Mouse (Mus musculus): ENCODE measurements around the gene Pitx1. TPM values are rescaled to one million over a fixed set of nuclear protein-coding genes. Genes with fewer than 3 reads are reported as not detected.

Gene Pitx1
- polyA plus RNA-seq, 1 experiment from 2014 or later, result not detected

DNA sequence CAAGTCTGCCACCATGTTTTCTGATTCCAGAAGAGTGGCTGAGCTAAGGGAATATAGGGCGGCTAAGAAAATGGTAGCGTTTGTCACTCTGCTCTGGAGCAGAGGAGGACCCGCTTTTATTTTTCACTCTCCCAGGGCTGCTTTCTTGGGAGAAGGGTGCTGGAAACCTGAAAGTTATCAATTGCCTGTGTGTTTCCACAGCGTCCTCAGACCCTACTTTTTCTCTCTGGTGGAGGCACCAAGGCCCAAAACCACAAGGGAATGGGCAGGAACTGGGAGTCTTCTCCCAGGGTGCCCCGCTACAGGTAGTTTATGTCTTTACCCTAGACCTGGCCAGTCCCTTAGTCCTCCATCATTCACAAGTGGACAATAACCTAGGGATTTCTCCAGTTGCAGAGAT is 1.3 kb downstream of the Pitx1 start:
- no peak overlapping the region for H3K4me3 ChIP-seq (ENCODE audit: low read depth, low read length)
- H3K4me2 ChIP-seq (ENCODE audit: low read depth, low read length), result no peak overlapping the region
- H3K4me1 ChIP-seq (ENCODE audit: control insufficient read depth, insufficient read depth, low read length), result 0 out of 2 replicates have a peak, but pooled peaks cover 3% of the 10 kb centered on the region
- H3K36me3 ChIP-seq (ENCODE audit: control insufficient read depth, insufficient read depth, low read length), result no peaks in the 10 kb centered on the region
- WGBS, result 4% methylated on average over 5 of the region's 5 CpGs
- H3K27me3 ChIP-seq (ENCODE audit: control insufficient read depth, insufficient read depth, low read length), result peaks cover 72% of the 10 kb centered on the region
- ATAC-seq (ENCODE audit: low read depth), result no peak
- H3K27ac ChIP-seq (ENCODE audit: low read depth, low read length), result no peak overlapping the region
- no peaks in the 10 kb centered on the region for H3K9me3 ChIP-seq (ENCODE audit: control insufficient read depth, low read length)
- no peak overlapping the region for H3K9ac ChIP-seq (replicated peaks; ENCODE audit: low read depth, low read length)

DNA sequence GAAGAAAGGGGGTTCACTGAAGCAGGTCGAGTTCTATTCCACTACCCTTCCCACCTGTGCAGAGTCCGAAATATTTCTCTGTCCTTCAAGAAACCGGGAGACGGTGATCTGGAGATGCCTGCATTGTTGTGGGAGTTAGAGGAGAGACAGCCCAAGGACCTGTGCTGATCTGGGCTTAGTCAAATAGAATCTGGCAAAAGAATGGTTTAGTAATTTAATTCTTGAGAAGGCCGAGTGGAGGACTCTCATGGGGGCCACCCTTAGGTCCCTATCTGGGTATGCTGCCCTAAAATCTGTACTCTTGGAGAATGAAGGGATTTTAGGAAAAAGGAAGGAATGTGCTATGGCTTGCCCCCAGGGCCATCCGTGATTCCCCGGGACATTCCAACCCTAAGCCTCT is 2.1 kb downstream of the Pitx1 start:
- ATAC-seq (ENCODE audit: low read depth), result no peak
- H3K4me1 ChIP-seq (ENCODE audit: control insufficient read depth, insufficient read depth, low read length), result 0 out of 2 replicates have a peak, but pooled peaks cover 3% of the 10 kb centered on the region
- H3K27ac ChIP-seq (ENCODE audit: low read depth, low read length), result no peak overlapping the region
- H3K9ac ChIP-seq (replicated peaks; ENCODE audit: low read depth, low read length), result no peak overlapping the region
- H3K9me3 ChIP-seq (ENCODE audit: control insufficient read depth, low read length), result no peaks in the 10 kb centered on the region
- H3K4me3 ChIP-seq (ENCODE audit: low read depth, low read length), result no peak overlapping the region
- no peak overlapping the region for H3K4me2 ChIP-seq (ENCODE audit: low read depth, low read length)
- H3K27me3 ChIP-seq (ENCODE audit: control insufficient read depth, insufficient read depth, low read length), result peaks cover 67% of the 10 kb centered on the region
- 5% methylated on average over 7 of the region's 7 CpGs for WGBS
- no peaks in the 10 kb centered on the region for H3K36me3 ChIP-seq (ENCODE audit: control insufficient read depth, insufficient read depth, low read length)

DNA sequence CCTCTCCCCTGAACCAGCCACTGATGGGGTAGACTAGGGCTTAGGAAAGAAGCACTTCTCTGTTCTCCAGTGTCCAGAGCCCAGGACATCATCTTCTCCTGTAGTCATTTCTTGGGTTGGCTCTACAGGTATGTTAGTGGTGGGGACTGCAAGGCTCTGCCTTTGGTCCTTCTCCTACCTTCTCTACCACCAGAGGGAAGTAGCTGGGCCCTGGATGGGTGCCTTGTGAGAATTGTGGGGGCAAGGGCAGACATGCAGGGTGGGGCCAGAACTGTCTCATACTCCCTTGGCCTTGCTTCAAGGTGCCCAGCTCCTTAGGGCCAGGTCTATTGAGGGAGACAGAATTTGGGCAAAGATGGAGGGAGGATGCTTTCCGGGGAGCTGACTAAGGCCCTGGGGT is 3.4 kb downstream of the Pitx1 start:
- Histone ChIP-seq H3K9ac (replicated peaks; ENCODE audit: low read depth, low read length) (no peak overlapping the region), H3K9me3 (ENCODE audit: control insufficient read depth, low read length) (no peaks in the 10 kb centered on the region), H3K4me1 (ENCODE audit: control insufficient read depth, insufficient read depth, low read length) (0 out of 2 replicates have a peak, but pooled peaks cover 3% of the 10 kb centered on the region), H3K4me2 (ENCODE audit: low read depth, low read length) (no peak overlapping the region), H3K4me3 (ENCODE audit: low read depth, low read length) (no peak overlapping the region), H3K36me3 (ENCODE audit: control insufficient read depth, insufficient read depth, low read length) (no peaks in the 10 kb centered on the region), H3K27ac (ENCODE audit: low read depth, low read length) (no peak overlapping the region), H3K27me3 (ENCODE audit: control insufficient read depth, insufficient read depth, low read length) (peaks cover 67% of the 10 kb centered on the region)
- WGBS, result 28% methylated on average over 1 of the region's 1 CpGs
- ATAC-seq (ENCODE audit: low read depth), result no peak

DNA sequence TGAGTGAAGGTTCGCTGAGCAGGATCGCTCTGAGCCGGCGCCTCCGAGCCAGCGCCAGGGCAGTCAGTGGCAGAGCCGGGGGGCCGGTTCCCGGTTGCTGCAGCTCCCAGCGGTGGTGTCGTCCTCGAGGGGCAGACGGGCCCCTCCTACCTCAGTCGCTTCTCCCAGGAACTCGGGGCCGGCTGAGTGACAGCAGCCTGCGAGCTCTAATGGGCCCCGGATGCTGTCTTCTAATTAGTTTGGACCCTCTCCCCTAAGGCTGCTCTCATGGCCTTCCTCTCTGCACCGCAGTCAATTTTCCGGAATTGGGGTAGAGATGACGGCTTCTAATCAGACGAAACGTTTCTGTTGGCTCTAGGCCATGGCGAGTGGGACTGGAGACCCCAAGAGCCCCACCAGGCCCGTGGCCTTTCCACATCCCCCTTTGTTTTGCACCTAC is 4.3 kb downstream of the Pitx1 start:
- no peak overlapping the region for H3K9ac ChIP-seq (replicated peaks; ENCODE audit: low read depth, low read length)
- no peak overlapping the region for H3K4me2 ChIP-seq (ENCODE audit: low read depth, low read length)
- peaks cover 60% of the 10 kb centered on the region for H3K27me3 ChIP-seq (ENCODE audit: control insufficient read depth, insufficient read depth, low read length)
- no peak for ATAC-seq (ENCODE audit: low read depth)
- H3K27ac ChIP-seq (ENCODE audit: low read depth, low read length), result no peak overlapping the region
- WGBS, result under 1% methylated on average over 25 of the region's 25 CpGs
- H3K4me3 ChIP-seq (ENCODE audit: low read depth, low read length), result no peak overlapping the region
- 0 out of 2 replicates have a peak, but pooled peaks cover 3% of the 10 kb centered on the region for H3K4me1 ChIP-seq (ENCODE audit: control insufficient read depth, insufficient read depth, low read length)
- no peaks in the 10 kb centered on the region for H3K36me3 ChIP-seq (ENCODE audit: control insufficient read depth, insufficient read depth, low read length)
- H3K9me3 ChIP-seq (ENCODE audit: control insufficient read depth, low read length), result no peaks in the 10 kb centered on the region

DNA sequence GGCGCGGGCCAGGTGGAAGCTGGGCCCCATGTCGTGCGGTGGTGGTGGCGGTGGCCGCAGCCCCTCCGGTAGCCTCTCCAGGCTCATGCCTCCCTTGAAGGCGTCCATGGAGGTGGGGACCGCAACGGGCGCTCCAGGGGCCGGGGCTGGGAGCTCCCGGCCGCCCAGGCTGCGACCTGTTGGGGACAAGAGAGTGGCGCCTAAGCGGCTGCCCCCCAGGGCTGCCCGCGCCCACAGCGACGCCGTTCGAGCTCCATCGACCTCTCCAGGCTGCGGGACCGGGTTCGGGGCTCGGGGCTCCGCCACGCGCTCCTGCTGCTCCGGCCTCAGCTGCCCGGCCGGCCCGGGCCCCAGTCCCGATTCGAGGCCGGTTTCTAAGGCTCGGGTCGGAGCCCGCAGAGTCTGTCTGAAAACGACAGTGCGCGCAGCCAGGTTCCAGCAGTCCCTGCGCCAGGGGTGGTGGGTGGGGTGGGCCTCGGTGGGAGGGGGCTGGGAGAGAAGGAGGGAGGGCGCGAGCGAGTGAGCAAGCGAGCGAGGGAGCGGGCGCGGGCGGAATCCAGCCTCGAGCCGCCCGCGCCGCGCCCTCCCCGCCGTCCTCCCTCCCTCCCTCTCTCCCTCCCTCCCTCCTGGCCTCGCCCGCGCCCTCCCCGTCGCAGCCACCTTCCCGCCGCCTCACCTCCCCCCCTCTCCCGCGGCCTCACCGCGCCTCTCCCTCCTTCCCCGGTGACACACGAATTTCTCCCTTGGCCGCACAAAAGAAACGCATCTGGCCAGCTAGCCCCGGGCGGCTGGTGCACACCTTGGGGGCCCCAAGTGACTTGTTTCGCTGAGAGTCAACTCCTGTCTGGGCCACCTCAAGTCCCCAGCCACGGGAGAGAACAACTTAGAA is 4.9 kb downstream of the Pitx1 start:
- WGBS, result under 1% methylated on average over 61 of the region's 82 CpGs
- 0 out of 2 replicates have a peak, but pooled peaks cover 2% of the 10 kb centered on the region for H3K4me1 ChIP-seq (ENCODE audit: control insufficient read depth, insufficient read depth, low read length)
- H3K27ac ChIP-seq (ENCODE audit: low read depth, low read length), result no peak overlapping the region
- H3K4me3 ChIP-seq (ENCODE audit: low read depth, low read length), result no peak overlapping the region; the same call in 1 of the 2 replicates
- peaks cover 60% of the 10 kb centered on the region for H3K27me3 ChIP-seq (ENCODE audit: control insufficient read depth, insufficient read depth, low read length)
- H3K9ac ChIP-seq (replicated peaks; ENCODE audit: low read depth, low read length), result no peak overlapping the region
- H3K36me3 ChIP-seq (ENCODE audit: control insufficient read depth, insufficient read depth, low read length), result no peaks in the 10 kb centered on the region
- ATAC-seq (ENCODE audit: low read depth), result no peak
- H3K4me2 ChIP-seq (ENCODE audit: low read depth, low read length), result no peak overlapping the region
- no peaks in the 10 kb centered on the region for H3K9me3 ChIP-seq (ENCODE audit: control insufficient read depth, low read length)

DNA sequence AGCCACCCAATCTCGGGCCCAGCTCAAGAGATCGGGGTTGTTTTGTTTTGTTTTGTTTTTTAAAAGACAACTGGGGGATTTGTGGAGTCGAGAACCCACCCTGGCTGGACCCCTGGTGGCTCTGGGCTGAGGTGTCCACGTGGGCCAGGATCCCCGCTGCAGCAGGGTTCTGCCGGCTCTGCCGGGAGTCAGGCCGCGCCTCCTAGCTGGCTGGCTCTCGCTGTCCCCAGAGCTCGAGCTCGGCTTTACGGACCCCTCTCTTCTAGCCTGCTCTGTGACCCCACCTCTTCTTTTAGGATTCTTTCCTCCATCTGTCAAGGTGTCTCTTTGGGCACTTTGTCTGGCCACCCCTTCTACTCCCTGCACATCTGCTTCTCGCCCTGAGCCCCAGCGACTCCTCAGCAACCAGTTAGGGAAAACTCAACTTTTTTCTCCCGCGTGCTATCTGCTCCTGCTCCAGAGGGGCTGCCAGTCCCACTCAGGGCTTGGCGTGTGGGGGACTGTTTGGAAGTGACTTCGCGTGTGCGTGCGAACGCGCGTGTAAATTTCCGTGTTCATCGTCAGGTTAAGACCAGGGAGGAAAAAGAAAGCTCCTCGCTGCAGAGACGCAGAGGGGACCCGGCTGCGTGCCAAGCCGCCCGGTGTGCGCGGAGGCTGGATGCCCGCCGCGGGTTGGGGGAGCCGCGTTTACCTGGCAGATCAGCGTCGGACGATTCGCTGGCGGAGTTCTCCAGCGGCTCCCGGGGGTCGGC is 5.7 kb downstream of the Pitx1 start:
- Histone ChIP-seq H3K27ac (ENCODE audit: low read depth, low read length) (no peak overlapping the region), H3K9me3 (ENCODE audit: control insufficient read depth, low read length) (no peaks in the 10 kb centered on the region), H3K27me3 (ENCODE audit: control insufficient read depth, insufficient read depth, low read length) (peaks cover 59% of the 10 kb centered on the region), H3K36me3 (ENCODE audit: control insufficient read depth, insufficient read depth, low read length) (no peaks in the 10 kb centered on the region), H3K9ac (replicated peaks; ENCODE audit: low read depth, low read length) (no peak overlapping the region), H3K4me2 (ENCODE audit: low read depth, low read length) (no peak overlapping the region), H3K4me1 (ENCODE audit: control insufficient read depth, insufficient read depth, low read length) (no peaks in the 10 kb centered on the region), H3K4me3 (ENCODE audit: low read depth, low read length) (no peak overlapping the region)
- WGBS, result under 1% methylated on average over 48 of the region's 48 CpGs
- no peak for ATAC-seq (ENCODE audit: low read depth)

DNA sequence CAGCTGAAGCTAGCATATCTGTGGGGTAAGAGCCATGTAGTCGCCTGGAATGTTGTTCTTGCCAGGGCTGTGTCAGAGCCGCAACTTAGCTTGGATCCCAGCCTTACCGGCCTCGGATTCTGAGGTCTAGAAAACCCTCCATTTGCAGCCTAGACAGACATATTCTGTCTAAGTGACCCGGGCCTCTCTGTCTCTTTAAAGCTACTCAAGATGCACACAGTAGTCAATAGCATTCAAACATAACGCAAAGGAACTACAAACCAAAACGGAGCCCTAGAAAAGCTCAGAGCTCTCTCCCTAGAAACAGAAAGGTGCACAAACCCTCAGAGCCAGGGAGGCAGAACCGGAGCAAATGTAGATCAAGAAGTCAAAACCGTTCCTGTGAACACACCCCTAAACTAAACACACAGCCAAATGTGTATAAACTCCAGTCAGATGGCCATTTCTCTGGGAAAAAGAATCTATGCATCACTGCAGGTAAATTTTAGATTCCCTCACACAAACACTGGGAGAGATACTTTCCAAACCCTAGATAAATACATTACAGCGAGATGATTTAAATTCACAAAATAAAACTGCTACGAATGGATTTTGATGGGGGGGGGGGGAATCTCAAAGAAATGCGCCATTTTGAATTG is 6.9 kb downstream of the Pitx1 start:
- ATAC-seq (ENCODE audit: low read depth), result no peak
- WGBS, result 4% methylated on average over 12 of the region's 12 CpGs
- no peak overlapping the region for H3K4me2 ChIP-seq (ENCODE audit: low read depth, low read length)

DNA sequence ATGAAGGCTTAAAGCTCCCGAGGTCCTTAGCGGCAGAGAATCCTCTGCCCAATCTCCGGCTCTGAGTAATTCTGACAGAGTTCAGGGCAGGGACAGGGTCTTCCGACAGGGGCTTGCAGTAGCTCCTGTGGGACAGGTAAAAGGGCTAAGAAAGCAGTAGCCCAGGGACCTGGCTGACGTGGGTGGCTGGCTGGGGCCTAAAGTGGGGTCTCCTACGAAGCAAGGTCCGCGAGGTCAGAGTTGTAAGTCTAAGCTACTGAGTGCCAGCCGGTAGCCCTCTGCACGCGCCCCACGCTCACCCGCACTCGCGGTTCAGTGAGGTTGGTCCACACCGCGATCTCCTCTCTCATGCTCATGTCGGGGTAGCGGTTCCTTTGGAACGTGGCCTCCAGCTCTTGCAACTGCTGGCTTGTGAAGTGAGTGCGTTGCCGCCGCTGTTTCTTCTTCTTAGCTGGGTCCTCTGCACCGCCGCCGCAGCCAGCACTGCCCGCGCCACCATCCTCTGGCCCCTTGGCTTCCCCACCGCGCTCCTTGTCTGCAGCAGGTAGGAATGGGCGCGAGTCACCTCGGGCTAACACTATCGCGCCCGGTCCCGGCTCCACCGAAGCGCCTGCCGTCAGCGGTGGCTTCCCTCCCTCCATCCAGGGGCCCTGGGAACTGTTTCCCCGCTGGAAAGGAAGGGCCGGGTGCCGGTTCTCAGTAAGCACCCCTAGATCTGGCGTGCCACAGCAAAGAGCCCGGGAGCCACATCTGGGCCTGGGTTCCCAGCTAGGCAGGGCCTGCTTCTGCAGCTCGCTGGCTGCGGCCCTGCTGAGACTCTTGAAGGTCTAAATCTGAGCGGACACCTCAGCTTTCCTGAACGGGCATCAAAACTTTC is 7.6 kb downstream of the Pitx1 start:
- WGBS, result under 1% methylated on average over 50 of the region's 50 CpGs
- H3K9me3 ChIP-seq (ENCODE audit: control insufficient read depth, low read length), result no peaks in the 10 kb centered on the region
- peaks cover 60% of the 10 kb centered on the region for H3K27me3 ChIP-seq (ENCODE audit: control insufficient read depth, insufficient read depth, low read length)

More for the DNA sequence above, 6.9 kb downstream of the Pitx1 start:
- H3K36me3 ChIP-seq (ENCODE audit: control insufficient read depth, insufficient read depth, low read length), result no peaks in the 10 kb centered on the region
- H3K9ac ChIP-seq (replicated peaks; ENCODE audit: low read depth, low read length), result no peak overlapping the region
- no peak overlapping the region for H3K27ac ChIP-seq (ENCODE audit: low read depth, low read length)
- peaks cover 58% of the 10 kb centered on the region for H3K27me3 ChIP-seq (ENCODE audit: control insufficient read depth, insufficient read depth, low read length)
- no peaks in the 10 kb centered on the region for H3K4me1 ChIP-seq (ENCODE audit: control insufficient read depth, insufficient read depth, low read length)
- H3K9me3 ChIP-seq (ENCODE audit: control insufficient read depth, low read length), result no peaks in the 10 kb centered on the region
- no peak overlapping the region for H3K4me3 ChIP-seq (ENCODE audit: low read depth, low read length)

More for the DNA sequence above, 7.6 kb downstream of the Pitx1 start:
- no peak for ATAC-seq (ENCODE audit: low read depth)
- no peak overlapping the region for H3K9ac ChIP-seq (replicated peaks; ENCODE audit: low read depth, low read length)
- no peak overlapping the region for H3K4me2 ChIP-seq (ENCODE audit: low read depth, low read length)
- H3K27ac ChIP-seq (ENCODE audit: low read depth, low read length), result no peak overlapping the region
- no peaks in the 10 kb centered on the region for H3K36me3 ChIP-seq (ENCODE audit: control insufficient read depth, insufficient read depth, low read length)
- H3K4me1 ChIP-seq (ENCODE audit: control insufficient read depth, insufficient read depth, low read length), result no peaks in the 10 kb centered on the region
- no peak overlapping the region for H3K4me3 ChIP-seq (ENCODE audit: low read depth, low read length)

All from neural tube, embryonic 14.5 days (tissue).